Mouse (Mus musculus) gastrocnemius, adult 2 months (tissue): Measurements from ENCODE around the gene Nptx1. TPM values are rescaled to one million over a fixed set of nuclear protein-coding genes. Genes with fewer than 3 reads are reported as not detected.

Experiments
- DNase-seq: peaks from one replicate; pipeline ENCODE4 v3.0.0; 2022
- H3K27ac ChIP-seq: fragments of 200-600 bp; 2 replicates; pipeline ENCODE4 v1.8.1; 2022; ENCODE audit warnings: mild to moderate bottlenecking
- H3K4me3 ChIP-seq: fragments of 200-600 bp; 2 replicates; pipeline ENCODE4 v1.8.1; 2022; ENCODE audit warnings: mild to moderate bottlenecking, moderate library complexity
- CTCF ChIP-seq: fragments of 200-600 bp; IDR thresholded peaks from 2 replicates; pipeline ENCODE4 v1.8.1; 2022; ENCODE audit warnings: antibody characterized with exemption, mild to moderate bottlenecking, moderate library complexity
- intact Hi-C: fragments of 180-260 bp; cut with DNase I; formaldehyde crosslinking; loops from one replicate; pipeline ENCODE4 v1.15.1; 2025
- long read RNA-seq, 2 experiments: library from polyadenylated mRNA; stranded (forward); transcript quantifications; one replicate each; pipeline ENCODE4 v2.0.0; 2021
- total RNA-seq, 2 experiments: library from RNA; stranded (reverse); gene quantifications; 2 replicates each; pipeline ENCODE4 v1.2.3; 2021

Gene Nptx1
- not detected for total RNA-seq
- long read RNA-seq, experiment 1: 0 reads
- long read RNA-seq, experiment 2: 0 reads

DNA sequence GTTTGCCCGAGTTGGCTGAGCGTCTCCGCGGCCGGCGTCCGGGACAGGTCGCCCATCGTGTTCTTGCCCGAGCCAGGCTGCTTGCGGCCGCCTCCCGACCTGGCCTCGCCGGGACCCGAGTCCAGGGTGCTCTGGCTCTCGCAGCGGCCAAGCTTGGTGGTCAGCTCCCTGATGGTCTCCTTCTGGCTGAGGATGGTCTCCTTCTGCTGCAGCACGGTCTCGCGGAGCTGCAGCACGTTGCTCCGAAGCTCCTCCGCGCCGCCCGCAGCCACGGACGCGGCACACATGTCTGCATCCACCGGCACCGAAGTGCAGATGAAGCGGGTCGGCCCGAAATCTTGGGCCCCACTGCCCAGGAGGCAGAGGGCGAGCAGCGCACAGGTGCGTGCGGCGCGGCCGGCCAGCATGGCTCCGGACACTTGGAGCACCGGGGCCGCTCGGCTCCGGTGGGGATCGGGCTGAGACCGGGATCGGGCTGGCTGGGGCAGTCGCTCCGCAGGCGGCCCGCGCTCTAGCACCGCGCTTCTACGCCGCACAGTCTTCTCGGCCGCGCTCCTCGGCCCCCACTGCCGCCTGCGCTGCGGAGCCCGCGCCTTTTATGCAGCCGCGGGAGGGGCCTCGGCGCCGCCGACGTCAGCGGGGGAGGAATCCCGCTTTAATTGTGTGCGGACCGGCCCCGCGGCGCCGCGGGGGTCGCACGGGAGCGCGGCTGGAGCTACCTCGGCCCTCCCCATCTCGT, at the start of gene Nptx1:
TSS of gene Nptx1 (minus strand) at position 571 of the 739 bp plus-strand sequence.
- Histone ChIP-seq H3K4me3 (peak within 1 kb of the TSS; percentile 86), H3K27ac (no peak within 1 kb of the TSS)
- no peak for TF ChIP-seq CTCF
- DNase-seq: peak; percentile 40
- intact Hi-C loops: no loop called here

GRCm38 (mm10) chr11:119593966-119594365, 46.4 kb upstream of the Nptx1 start:
- TF ChIP-seq CTCF: no peak
- intact Hi-C loops: no loop called here
- DNase-seq: no peak

DNA sequence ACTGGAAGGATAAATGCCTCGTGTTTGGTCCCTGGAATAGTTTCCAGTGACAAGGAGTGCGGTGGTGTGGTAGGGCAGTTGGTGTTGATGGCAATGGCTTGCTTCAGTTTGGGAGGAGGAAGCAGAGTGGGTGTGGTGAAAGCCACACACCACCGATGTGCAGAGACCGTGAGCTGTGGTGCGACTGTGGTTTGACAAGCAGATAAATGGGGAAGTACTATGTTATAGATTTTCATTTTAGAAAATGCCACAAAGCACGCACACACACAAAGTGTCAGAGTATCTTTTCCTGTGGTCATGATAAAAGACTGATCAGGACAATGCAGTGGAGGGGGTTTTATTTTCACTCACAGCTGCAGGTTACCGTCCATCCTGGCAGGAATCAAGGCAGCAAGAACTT, 41.7 kb upstream of the Nptx1 start:
- Histone ChIP-seq H3K4me3 (no peak overlapping the region), H3K27ac (no peak overlapping the region)
- no peak for TF ChIP-seq CTCF
- no peak for DNase-seq
- intact Hi-C loops: no loop called here

More at GRCm38 (mm10) chr11:119593966-119594365, 46.4 kb upstream of the Nptx1 start:
- H3K27ac ChIP-seq: no peak overlapping the region
- no peak overlapping the region for H3K4me3 ChIP-seq

DNA sequence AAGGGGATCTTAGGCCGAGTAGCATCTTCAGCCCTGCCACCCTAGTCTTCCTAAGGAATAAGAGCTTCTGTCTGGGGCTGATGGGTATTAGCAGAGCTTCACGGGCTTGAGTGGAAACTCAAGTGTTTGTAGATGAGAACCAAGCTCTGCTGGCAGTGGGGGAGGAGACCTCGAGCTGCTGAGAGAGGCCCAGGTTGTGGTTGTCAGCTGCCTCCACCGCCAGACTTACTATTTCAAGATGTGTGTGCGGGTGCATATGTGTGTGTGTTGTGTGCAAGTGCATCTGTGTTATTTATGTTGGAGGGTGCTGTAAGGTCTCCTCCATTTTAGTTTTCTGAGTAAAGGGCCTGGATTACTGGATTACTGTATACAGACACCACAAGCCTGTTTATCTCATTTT, 39.6 kb upstream of the Nptx1 start:
- Histone ChIP-seq H3K27ac (no peak overlapping the region), H3K4me3 (no peak overlapping the region)
- TF ChIP-seq CTCF: no peak
- no peak for DNase-seq
- intact Hi-C loops: no loop called here

GRCm38 (mm10) chr11:119586511-119586910, 39.0 kb upstream of the Nptx1 start:
- Histone ChIP-seq H3K27ac (no peak overlapping the region), H3K4me3 (no peak overlapping the region)
- no peak for TF ChIP-seq CTCF
- DNase-seq: no peak
- intact Hi-C loops: no loop called here

GRCm38 (mm10) chr11:119577721-119578120, 30.2 kb upstream of the Nptx1 start:
- TF ChIP-seq CTCF: no peak

DNA sequence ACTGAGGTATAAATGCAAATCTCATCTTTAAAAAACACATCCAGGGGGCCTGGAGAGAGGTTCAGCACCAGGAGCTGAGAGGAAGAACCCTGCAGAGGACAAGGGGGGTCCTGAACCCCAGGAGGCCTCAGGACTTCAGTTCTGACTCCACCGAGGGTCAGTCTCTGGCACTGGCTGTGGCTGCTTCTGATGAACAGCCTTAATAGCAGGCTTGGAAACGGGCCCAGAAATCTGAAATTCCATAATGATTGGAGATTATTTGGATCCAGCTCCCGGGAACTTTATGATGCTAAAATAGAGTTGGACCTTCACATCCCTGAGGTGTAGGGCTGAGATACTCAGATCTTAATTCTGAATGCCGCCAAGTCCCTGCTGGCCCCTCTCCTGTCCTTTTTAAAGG, 29.3 kb upstream of the Nptx1 start:
- intact Hi-C loops: no loop called here
- no peak for DNase-seq
- TF ChIP-seq CTCF: no peak
- no peak overlapping the region for H3K4me3 ChIP-seq
- H3K27ac ChIP-seq: no peak overlapping the region

More at GRCm38 (mm10) chr11:119577721-119578120, 30.2 kb upstream of the Nptx1 start:
- intact Hi-C loops: no loop called here
- no peak for DNase-seq
- H3K27ac ChIP-seq: no peak overlapping the region
- H3K4me3 ChIP-seq: no peak overlapping the region

GRCm38 (mm10) chr11:119572316-119573010, 24.9 kb upstream of the Nptx1 start:
- no peak overlapping the region for H3K27ac ChIP-seq
- H3K4me3 ChIP-seq: no peak overlapping the region
- no peak for TF ChIP-seq CTCF
- DNase-seq: no peak
- intact Hi-C loops: no loop called here

- intact Hi-C loops: no loop called here
- TF ChIP-seq CTCF: no peak
- no peak for DNase-seq
- no peak overlapping the region for H3K27ac ChIP-seq
- no peak overlapping the region for H3K4me3 ChIP-seq
Measured at GRCm38 (mm10) chr11:119566188-119566587, 18.6 kb upstream of the Nptx1 start.

GRCm38 (mm10) chr11:119565684-119566083, 18.1 kb upstream of the Nptx1 start:
- no peak for TF ChIP-seq CTCF
- no peak overlapping the region for H3K4me3 ChIP-seq
- no peak for DNase-seq
- H3K27ac ChIP-seq: no peak overlapping the region
- intact Hi-C loops: no loop called here

DNA sequence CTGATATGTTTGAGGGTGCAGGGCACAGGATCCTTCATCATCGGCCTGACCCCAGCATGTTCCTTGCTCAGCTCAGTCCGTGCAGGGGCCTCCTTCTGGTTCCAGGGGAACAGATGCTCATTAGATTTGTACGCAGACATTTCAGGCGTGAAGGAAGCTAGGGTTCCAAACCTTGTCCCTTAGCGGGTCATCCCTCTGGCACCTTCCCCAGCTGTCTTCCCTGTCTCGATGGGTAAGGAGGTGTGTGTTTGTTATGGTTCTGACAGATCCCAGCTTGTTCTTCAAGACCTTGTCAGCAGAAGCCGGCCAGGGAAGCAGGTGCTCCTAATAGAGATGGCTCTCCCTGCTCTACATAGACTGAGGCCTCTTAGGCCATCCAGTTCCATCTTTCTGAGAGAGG, 17.5 kb upstream of the Nptx1 start:
- DNase-seq: no peak
- no peak for TF ChIP-seq CTCF
- intact Hi-C loops: no loop called here
- no peak overlapping the region for H3K4me3 ChIP-seq
- H3K27ac ChIP-seq: no peak overlapping the region

- no peak overlapping the region for H3K27ac ChIP-seq
- H3K4me3 ChIP-seq: no peak overlapping the region
- intact Hi-C loops: no loop called here
Measured at GRCm38 (mm10) chr11:119564383-119564782, 16.8 kb upstream of the Nptx1 start.

GRCm38 (mm10) chr11:119563166-119563565, 15.6 kb upstream of the Nptx1 start:
- no peak for DNase-seq
- TF ChIP-seq CTCF: no peak
- Histone ChIP-seq H3K4me3 (no peak overlapping the region), H3K27ac (no peak overlapping the region)
- intact Hi-C loops: no loop called here

More at GRCm38 (mm10) chr11:119564383-119564782, 16.8 kb upstream of the Nptx1 start:
- DNase-seq: no peak
- no peak for TF ChIP-seq CTCF
